Mouse (Mus musculus): ENCODE results near the gene Csnka2ip. TPM values are rescaled to one million over a fixed set of nuclear protein-coding genes. Genes with fewer than 3 reads are reported as not detected.

The Csnka2ip gene
- total and polyA plus RNA-seq, 3 experiments, result not detected

GRCm38 (mm10) chr16:64585599-64586261 is 16.5 kb downstream of the Csnka2ip start:
- TF ChIP-seq RCOR1 (conservative IDR thresholded peaks at IDR 0.05; ENCODE audit: low read depth, low read length), result no peak
- no peak for TF ChIP-seq MAFK (IDR thresholded peaks at IDR 0.05; ENCODE audit: insufficient replicate concordance, low read length)
- no peak for TF ChIP-seq ZC3H11A (IDR thresholded peaks at IDR 0.05; ENCODE audit: low read depth, low read length)
- TF ChIP-seq ZKSCAN1 (IDR thresholded peaks at IDR 0.05; ENCODE audit: borderline replicate concordance, low read depth, low read length), result no peak
- no peak for TF ChIP-seq MXI1 (IDR thresholded peaks at IDR 0.05; ENCODE audit: low read depth, low read length)
- TF ChIP-seq MAX (IDR thresholded peaks at IDR 0.05; ENCODE audit: low read length), result no peak
- TF ChIP-seq NELFE (IDR thresholded peaks at IDR 0.05; ENCODE audit: low read depth, low read length), result no peak
- Histone ChIP-seq H3K4me3 (replicated peaks in 1 of 3; ENCODE audit: low read depth in 2 of 3, low read length in 2 of 3, poor library complexity in 1 of 3) (no peak overlapping the region), H3K9ac (ENCODE audit: insufficient read depth, low read depth) (no peak overlapping the region), H3K27me3 (replicated peaks) (no peaks in the 10 kb centered on the region), H3K27ac (ENCODE audit: insufficient read depth, low read depth) (no peak overlapping the region), H3K4me2 (ENCODE audit: insufficient read depth, low read depth, poor library complexity, severe bottlenecking) (no peak overlapping the region), H3K36me3 (replicated peaks in 1 of 2; ENCODE audit: control insufficient read depth in 1 of 2, insufficient read depth in 1 of 2, low read length in 1 of 2) (no peaks in the 10 kb centered on the region), H3K79me2 (replicated peaks; ENCODE audit: control insufficient read depth, extremely low read depth, insufficient read depth, poor library complexity, severe bottlenecking) (no peaks in the 10 kb centered on the region), H3K4me1 (ENCODE audit: control insufficient read depth in 1 of 2, insufficient read depth in 2 of 2) (no peaks in the 10 kb centered on the region), H3K9me3 (replicated peaks; ENCODE audit: low read length) (no peaks in the 10 kb centered on the region)
- DNase-seq (ENCODE audit: extremely low read depth), result no peak
- dilution Hi-C loops (cut with MboI; ENCODE audit: extremely low pct_ligation_motif_present, extremely low pct_unique_long_range_greater_than_20kb, low sequenced_read_pairs), result no loop called here
- in situ Hi-C loops (cut with MboI; ENCODE audit: low pct_ligation_motif_present, low pct_unique_long_range_greater_than_20kb, low sequenced_read_pairs), result no loop called here

- no peak for TF ChIP-seq ZNF384 (IDR thresholded peaks at IDR 0.05; ENCODE audit: low read depth, low read length)
- no peak for TF ChIP-seq SIN3A (IDR thresholded peaks at IDR 0.05; ENCODE audit: low read length)
- TF ChIP-seq NRF1 (IDR thresholded peaks at IDR 0.05; ENCODE audit: low read depth, low read length), result no peak
- no peak for TF ChIP-seq MXI1 (IDR thresholded peaks at IDR 0.05; ENCODE audit: low read depth, low read length)
- no peak for TF ChIP-seq MAX (IDR thresholded peaks at IDR 0.05; ENCODE audit: low read length)
- no peak for TF ChIP-seq CHD1 (IDR thresholded peaks at IDR 0.05; ENCODE audit: low read depth, low read length)
- TF ChIP-seq USF2 (conservative IDR thresholded peaks at IDR 0.05; ENCODE audit: low read depth, low read length), result no peak
- TF ChIP-seq NELFE (IDR thresholded peaks at IDR 0.05; ENCODE audit: low read depth, low read length), result no peak
- TF ChIP-seq BHLHE40 (IDR thresholded peaks at IDR 0.05; ENCODE audit: low read depth, low read length), result no peak
- no peak for TF ChIP-seq ELF1 (IDR thresholded peaks at IDR 0.05; ENCODE audit: low read depth, low read length)
- in situ Hi-C loops (cut with MboI; ENCODE audit: low pct_ligation_motif_present, low pct_unique_long_range_greater_than_20kb, low sequenced_read_pairs), result no loop called here
These were observed 17.6 kb downstream of the Csnka2ip start for GRCm38 (mm10) chr16:64584591-64584990.

More at GRCm38 (mm10) chr16:64584591-64584990, 17.6 kb downstream of the Csnka2ip start:
- H3K4me3 ChIP-seq (replicated peaks in 1 of 3; ENCODE audit: low read depth in 2 of 3, low read length in 2 of 3, poor library complexity in 1 of 3), result no peak overlapping the region
- dilution Hi-C loops (cut with MboI; ENCODE audit: extremely low pct_ligation_motif_present, extremely low pct_unique_long_range_greater_than_20kb, low sequenced_read_pairs), result no loop called here
- no peak overlapping the region for H3K27ac ChIP-seq (ENCODE audit: insufficient read depth, low read depth)
- DNase-seq (ENCODE audit: extremely low read depth), result no peak
- H3K27me3 ChIP-seq (replicated peaks), result no peaks in the 10 kb centered on the region
- no peak overlapping the region for H3K9ac ChIP-seq (ENCODE audit: insufficient read depth, low read depth)
- H3K9me3 ChIP-seq (replicated peaks; ENCODE audit: low read length), result no peaks in the 10 kb centered on the region
- no peaks in the 10 kb centered on the region for H3K36me3 ChIP-seq (replicated peaks in 1 of 2; ENCODE audit: control insufficient read depth in 1 of 2, insufficient read depth in 1 of 2, low read length in 1 of 2)
- H3K4me1 ChIP-seq (ENCODE audit: control insufficient read depth in 1 of 2, insufficient read depth in 2 of 2), result no peaks in the 10 kb centered on the region
- no peaks in the 10 kb centered on the region for H3K79me2 ChIP-seq (replicated peaks; ENCODE audit: control insufficient read depth, extremely low read depth, insufficient read depth, poor library complexity, severe bottlenecking)
- no peak overlapping the region for H3K4me2 ChIP-seq (ENCODE audit: insufficient read depth, low read depth, poor library complexity, severe bottlenecking)

Data from CH12.LX (cell line).